Mouse (Mus musculus) gastrocnemius, postnatal 25 days (tissue): ENCODE measurements around the gene Klk11. TPM values are rescaled to one million over a fixed set of nuclear protein-coding genes. Genes with fewer than 3 reads are reported as not detected.

ENCODE experiments used
- DNase-seq: peaks from one replicate; pipeline ENCODE4 v3.0.0; 2022
- total RNA-seq, 2 experiments: library from RNA; stranded (reverse); gene quantifications; 1 replicate in 1 of 2; 2 replicates in 1 of 2; pipeline ENCODE4 v1.2.3; 2021

The Klk11 gene
- total RNA-seq, 2 experiments from 2014 or later = not detected

DNA sequence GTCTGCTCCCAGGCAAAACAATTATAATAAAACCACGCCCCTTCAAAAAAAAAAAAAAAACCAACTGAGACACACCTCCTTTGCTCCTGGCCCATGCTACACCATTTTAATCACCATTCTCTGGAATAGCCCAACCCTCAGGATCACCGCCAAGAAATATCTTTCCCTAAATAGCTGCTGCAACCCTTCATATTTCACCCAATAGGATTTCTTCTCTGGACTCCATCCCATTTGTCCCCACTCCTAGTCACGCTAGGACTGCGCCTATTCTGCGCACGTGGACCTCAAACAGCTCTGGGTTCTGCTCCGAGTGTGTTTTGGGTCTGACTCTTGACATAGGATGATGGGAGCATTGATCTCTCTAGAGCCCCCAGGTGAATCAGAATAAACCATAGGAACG is 22.0 kb downstream of the Klk11 start:
- no peak for DNase-seq

DNA sequence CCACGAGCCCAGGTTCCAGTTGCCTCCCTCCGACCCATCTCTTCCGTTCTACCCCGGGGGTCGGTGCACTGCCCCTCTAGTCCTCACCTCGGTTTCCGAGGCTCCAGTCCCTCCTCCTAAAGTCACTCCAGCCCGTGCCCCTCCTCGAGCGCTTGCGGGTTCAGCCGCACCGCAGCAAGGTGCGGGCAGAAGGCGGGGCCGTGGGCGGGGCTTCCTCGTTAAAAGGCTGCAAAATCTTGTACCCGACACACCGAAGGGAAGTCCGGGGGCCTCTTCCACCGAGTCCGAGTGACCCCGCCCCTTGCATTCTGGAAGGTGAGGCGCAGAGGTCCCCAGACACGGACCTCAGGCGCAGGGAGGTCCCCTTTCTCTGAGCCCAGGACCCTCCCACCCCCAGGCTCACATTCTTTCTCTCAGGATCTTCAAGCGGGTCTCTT is 22.9 kb downstream of the Klk11 start, which contains the start of gene Klk8:
TSS of gene Klk8 (plus strand) at position 245 of the 437 bp plus-strand sequence.
- no peak for DNase-seq

DNA sequence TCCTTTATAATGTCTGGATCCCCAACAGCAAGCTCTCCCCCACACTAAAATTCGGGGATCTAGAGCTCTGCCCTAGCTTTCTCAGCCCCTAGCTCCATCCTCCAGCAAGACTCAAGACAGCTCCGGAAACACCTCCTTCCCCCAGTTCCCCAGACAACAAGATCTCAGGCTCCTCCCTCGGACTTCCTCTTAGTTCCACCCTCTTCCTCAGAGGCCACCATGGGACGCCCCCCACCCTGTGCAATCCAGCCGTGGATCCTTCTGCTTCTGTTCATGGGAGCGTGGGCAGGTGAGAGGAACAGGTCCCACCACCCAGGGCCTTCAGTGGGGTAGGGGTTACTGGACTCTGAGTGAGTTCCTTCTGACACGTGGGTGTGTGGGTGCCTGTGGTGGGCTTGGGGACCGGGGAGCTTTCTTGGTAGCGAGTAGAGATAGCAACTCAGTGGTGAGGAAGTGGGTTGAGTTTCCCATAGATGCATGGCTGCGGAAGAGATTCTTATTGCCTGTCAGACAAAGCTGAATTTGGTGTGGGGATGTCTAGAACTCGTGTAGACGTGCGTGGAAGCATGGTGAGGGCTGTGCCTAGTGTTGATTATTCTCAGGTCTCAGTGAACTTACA is 23.5 kb downstream of the Klk11 start:
- no peak for DNase-seq

DNA sequence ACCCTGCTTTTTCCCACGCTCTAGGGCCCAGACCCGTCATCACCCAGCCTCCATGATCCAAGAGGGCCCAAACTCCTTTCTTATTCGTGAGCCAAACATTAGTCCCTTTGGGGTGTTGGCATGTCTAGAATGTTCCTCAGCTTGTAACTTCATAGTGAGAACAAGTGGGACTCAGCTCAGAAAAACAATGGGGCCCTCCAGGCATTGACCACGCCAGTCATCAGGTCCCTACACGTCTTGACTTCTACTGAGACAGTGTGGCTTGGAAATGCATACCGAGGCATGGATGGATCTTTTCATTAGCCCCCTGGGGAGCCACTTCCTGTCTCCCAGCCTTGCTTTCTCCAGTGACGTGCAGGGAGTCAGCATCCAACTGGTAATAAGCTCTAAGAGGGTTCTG is 25.5 kb downstream of the Klk11 start:
- DNase-seq = no peak

DNA sequence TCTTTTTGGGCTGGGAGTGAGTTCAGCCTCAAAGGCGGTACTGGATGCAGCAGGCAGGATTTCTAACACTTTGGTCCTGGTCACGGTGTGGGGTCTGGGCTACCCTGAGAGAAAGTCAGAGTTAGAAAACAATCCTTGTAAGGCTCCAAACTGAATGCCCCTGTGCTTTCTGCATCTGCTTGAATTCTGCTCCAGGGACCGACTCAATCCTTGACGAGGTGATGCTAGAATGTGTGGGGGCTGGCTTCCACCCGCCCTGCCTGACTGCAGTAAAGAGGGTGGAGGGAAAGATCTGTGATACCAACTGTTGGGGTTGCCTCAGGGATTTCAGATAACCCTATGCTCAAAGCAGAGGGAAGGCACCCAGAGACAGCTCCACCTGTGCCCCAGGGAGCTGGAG is 36.6 kb downstream of the Klk11 start, which contains the start of gene Klk7:
TSS of gene Klk7 (plus strand) at position 301 of the 400 bp plus-strand sequence.
- DNase-seq = no peak

DNA sequence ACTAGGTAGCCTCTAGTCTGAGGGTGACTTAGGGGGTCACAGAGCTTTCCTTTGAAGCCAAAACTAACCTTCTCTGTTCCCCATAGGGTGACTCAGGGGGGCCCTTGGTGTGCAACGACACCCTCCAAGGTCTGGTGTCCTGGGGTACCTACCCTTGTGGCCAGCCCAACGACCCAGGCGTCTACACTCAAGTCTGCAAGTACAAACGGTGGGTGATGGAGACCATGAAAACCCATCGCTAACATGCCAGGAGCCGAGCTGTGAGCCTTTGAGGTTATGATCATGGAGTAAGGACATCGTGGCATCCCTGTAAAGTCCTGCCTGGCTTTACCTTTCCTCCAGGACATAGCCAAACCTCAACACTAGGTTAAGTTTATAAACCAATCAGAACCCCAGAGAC is 40.8 kb downstream of the Klk11 start:
- no peak for DNase-seq

DNA sequence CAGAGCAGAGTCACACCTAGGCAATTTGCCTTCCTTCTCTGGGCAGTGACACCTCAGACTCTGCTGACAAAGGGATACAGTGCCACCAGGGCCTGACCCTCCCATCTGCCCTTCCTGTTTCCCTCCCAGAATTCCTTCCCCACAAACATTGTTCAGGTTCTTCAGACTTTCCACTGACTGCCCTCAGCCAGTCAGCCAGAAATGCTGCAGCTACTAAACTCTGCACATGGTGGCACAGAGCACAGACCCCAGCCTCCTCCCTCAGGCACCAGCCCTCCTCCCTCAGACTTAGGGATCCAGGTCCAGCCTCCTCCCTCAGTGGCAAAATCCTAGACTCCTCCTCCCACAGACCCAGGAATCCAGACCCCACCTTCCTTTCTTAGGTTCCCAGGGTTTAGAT is 42.3 kb downstream of the Klk11 start:
- DNase-seq = no peak

DNA sequence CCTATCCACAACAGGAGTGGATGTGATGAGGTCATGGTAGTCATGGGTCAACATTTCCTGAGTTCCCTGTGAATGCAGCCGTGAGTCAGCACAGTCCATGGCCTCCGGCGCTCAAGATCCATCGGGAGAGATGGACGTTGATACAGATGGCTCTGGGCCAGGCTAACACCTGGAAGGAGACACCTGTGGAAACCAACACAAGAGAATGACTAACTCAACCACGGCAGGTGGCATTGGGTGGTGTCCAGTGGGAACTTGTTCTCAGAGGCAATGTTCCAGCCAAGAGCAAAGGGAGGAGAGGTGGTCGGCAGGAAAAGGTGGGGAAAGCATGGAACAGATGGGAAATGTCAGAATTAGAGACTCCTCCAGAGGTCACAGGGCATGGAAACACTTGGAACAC is 47.2 kb downstream of the Klk11 start:
- DNase-seq = no peak

DNA sequence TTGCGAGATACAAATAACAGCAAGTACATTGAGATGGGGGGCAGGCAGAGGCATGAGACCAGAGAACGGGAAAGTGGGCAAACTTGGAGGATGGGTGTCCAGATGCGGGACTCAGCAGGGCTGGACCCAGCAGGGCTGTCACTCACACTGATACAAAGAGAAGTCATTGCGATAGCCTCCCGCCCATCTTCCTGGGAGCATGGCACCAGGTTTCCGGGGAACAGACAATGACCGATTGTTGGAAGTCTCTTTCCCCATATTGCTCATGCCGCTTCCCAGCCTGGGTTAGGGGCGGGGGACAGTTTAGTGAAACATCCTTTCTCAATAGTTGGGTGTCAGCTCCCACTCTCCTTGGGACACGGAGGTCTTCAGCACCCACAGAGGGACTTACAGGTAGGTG is 49.8 kb downstream of the Klk11 start, which contains the start of gene Klk6:
TSS of gene Klk6 (plus strand) at position 301 of the 400 bp plus-strand sequence.
- no peak for DNase-seq

DNA sequence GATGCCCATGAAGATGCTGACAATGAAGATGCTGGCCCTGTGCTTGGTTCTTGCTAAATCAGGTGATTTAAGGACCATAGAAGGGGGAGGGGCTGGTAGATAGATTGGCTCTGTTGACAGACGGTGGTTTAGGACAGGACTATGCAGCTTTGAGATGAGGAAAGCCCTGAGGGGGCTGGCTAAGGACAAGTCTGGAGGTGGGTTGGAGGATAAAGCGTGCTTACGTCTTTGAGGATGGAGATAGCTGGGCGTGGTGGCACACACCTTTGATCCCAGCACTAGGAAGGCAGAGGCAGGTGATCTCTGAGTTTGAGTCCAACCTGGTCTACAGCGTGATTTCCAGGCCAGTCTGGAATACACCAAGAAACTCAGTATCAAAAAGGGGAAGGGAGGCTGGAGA is 51.7 kb downstream of the Klk11 start:
- no peak for DNase-seq

DNA sequence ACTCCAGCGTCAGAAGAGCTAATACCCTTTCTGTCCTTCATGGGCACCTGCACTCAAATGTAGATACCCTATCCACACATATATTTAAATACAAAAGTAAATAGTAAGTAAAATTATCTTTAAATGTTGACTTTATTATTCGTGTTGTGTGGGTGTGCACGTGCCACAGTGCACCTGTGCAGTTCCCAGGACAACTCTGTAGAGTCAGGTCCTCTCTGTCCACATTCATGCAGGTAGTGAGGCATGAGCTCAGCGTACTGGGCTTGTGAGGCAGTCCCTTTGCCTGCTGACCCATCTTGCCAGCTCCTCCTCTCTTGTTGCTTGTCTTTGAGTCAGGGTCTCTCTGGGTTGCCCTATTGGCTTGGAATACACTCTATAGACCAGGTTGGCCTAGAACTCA is 53.3 kb downstream of the Klk11 start:
- no peak for DNase-seq

Other genes starting within 250 kb of the Klk11 start
- under 1 TPM; 0.96 to 1.00 TPM for gene Cd33, start 230.2 kb upstream of the Klk11 start, total RNA-seq
- gene Zfp658, start 212.3 kb upstream of the Klk11 start, total RNA-seq = under 1 TPM; 0.38 to 0.61 TPM
- gene Zfp719, start 195.0 kb upstream of the Klk11 start, total RNA-seq = 1 to 10 TPM; 3.5 to 3.6 TPM
- not detected for gene Zfp819, start 167.4 kb upstream of the Klk11 start, total RNA-seq
- gene Ceacam18, start 139.9 kb upstream of the Klk11 start, total RNA-seq = not detected
- under 1 TPM; 0.31 to 0.32 TPM for gene Siglece, start 114.4 kb upstream of the Klk11 start, total RNA-seq
- 1 to 10 TPM; 2.1 to 2.3 TPM for gene Ctu1, start 102.6 kb upstream of the Klk11 start, total RNA-seq
- gene Klk14, start 84.2 kb upstream of the Klk11 start, total RNA-seq = not detected
- not detected for gene Klk13, start 62.0 kb upstream of the Klk11 start, total RNA-seq
- gene Klk12, start 5.7 kb upstream of the Klk11 start, total RNA-seq = not detected
- gene Klk10, start 6.4 kb downstream of the Klk11 start, total RNA-seq = 1 to 10 TPM in 1 of 2 experiments, under 1 TPM in 1; 0.79 to 1.2 TPM
- not detected for gene Klk9, start 17.3 kb downstream of the Klk11 start, total RNA-seq
- gene Klk8, start 23.0 kb downstream of the Klk11 start, total RNA-seq = 1 to 10 TPM; 2.1 to 2.9 TPM
- gene Klk7, start 36.7 kb downstream of the Klk11 start, total RNA-seq = not detected
- gene Klk6, start 49.9 kb downstream of the Klk11 start, total RNA-seq = not detected
- not detected for gene Klk5, start 67.4 kb downstream of the Klk11 start, total RNA-seq
- not detected for gene Klk4, start 106.6 kb downstream of the Klk11 start, total RNA-seq
- not detected for gene Klk15, start 159.1 kb downstream of the Klk11 start, total RNA-seq
- gene Klk1b8, start 176.1 kb downstream of the Klk11 start, total RNA-seq = not detected
- not detected for gene Klk1b1, start 192.1 kb downstream of the Klk11 start, total RNA-seq
- not detected for gene Klk1b9, start 201.5 kb downstream of the Klk11 start, total RNA-seq
- gene Klk1b11, start 221.3 kb downstream of the Klk11 start, total RNA-seq = not detected
- gene Klk1b26, start 237.6 kb downstream of the Klk11 start, total RNA-seq = under 1 TPM; 0.19 to 0.26 TPM